Mouse (Mus musculus) large intestine, adult 2 months (tissue): ENCODE data around the gene Dnajb8. TPM values are rescaled to one million over a fixed set of nuclear protein-coding genes. Genes with fewer than 3 reads are reported as not detected.

Experiments
- DNase-seq: peaks from one replicate; pipeline ENCODE4 v3.0.0-alpha.2; 2012; ENCODE audit warnings: low read depth, low spot score
- WGBS: fragments of 180-500 bp; shearing (Covaris S2); methylation state at CpG from one replicate; pipeline ENCODE4 v1.1.7; 2018; 5-methylcytosine and 5-hydroxymethylcytosine counted together
- polyA plus RNA-seq: library from polyadenylated mRNA; depleted of rRNA; stranded (reverse); fragments of >200 nt; gene quantifications from 2 replicates; pipeline ENCODE4 v1.2.3, GENCODE M21; 2012; rRNA removed

Dnajb8 gene
- polyA plus RNA-seq, result not detected in 2 replicates

GRCm38 (mm10) chr6:88221968-88222367 is at the start of gene Dnajb8:
Gene Dnajb8 (plus strand): TSS chr6:88222268.
- no peak for DNase-seq
- WGBS, result 50% methylated on average over 10 of the region's 10 CpGs

- WGBS, result 92% methylated on average over 3 of the region's 3 CpGs
- no peak for DNase-seq
These were observed 47.9 kb upstream of the Dnajb8 start for GRCm38 (mm10) chr6:88174191-88174590.

GRCm38 (mm10) chr6:88174676-88175075 is 47.4 kb upstream of the Dnajb8 start:
- no peak for DNase-seq
- 89% methylated on average over 2 of the region's 2 CpGs for WGBS

- WGBS, result 66% methylated on average over 4 of the region's 4 CpGs
These were observed 37.4 kb upstream of the Dnajb8 start for GRCm38 (mm10) chr6:88184671-88185070.

GRCm38 (mm10) chr6:88188148-88188547 is 33.9 kb upstream of the Dnajb8 start:
- DNase-seq, result no peak
- WGBS, result 65% methylated on average over 6 of the region's 6 CpGs

More at GRCm38 (mm10) chr6:88184671-88185070, 37.4 kb upstream of the Dnajb8 start:
- DNase-seq, result no peak

GRCm38 (mm10) chr6:88189312-88190042 is 32.6 kb upstream of the Dnajb8 start:
- 1% methylated on average over 56 of the region's 56 CpGs for WGBS
- DNase-seq, result no peak

GRCm38 (mm10) chr6:88190043-88190309 is 32.1 kb upstream of the Dnajb8 start:
- 11% methylated on average over 13 of the region's 13 CpGs for WGBS

GRCm38 (mm10) chr6:88190310-88191023 is 31.6 kb upstream of the Dnajb8 start:
- 21% methylated on average over 49 of the region's 49 CpGs for WGBS
- DNase-seq, result no peak

More at GRCm38 (mm10) chr6:88190043-88190309, 32.1 kb upstream of the Dnajb8 start:
- DNase-seq, result no peak

GRCm38 (mm10) chr6:88191024-88191365 is 31.1 kb upstream of the Dnajb8 start:
- DNase-seq, result no peak
- 44% methylated on average over 6 of the region's 6 CpGs for WGBS

GRCm38 (mm10) chr6:88191411-88192070 is 30.5 kb upstream of the Dnajb8 start:
- 36% methylated on average over 4 of the region's 4 CpGs for WGBS
- no peak for DNase-seq

- 22% methylated on average over 8 of the region's 8 CpGs for WGBS
These were observed 29.3 kb upstream of the Dnajb8 start for GRCm38 (mm10) chr6:88192756-88193155.

GRCm38 (mm10) chr6:88193433-88194052 is 28.5 kb upstream of the Dnajb8 start, which contains the start of gene Gata2:
Gene Gata2 (plus strand): TSS chr6:88193891.
- no peak for DNase-seq
- 2% methylated on average over 57 of the region's 57 CpGs for WGBS

More at GRCm38 (mm10) chr6:88192756-88193155, 29.3 kb upstream of the Dnajb8 start:
- no peak for DNase-seq

GRCm38 (mm10) chr6:88194053-88194977 is 27.8 kb upstream of the Dnajb8 start:
- 6% methylated on average over 58 of the region's 58 CpGs for WGBS
- DNase-seq, result no peak

GRCm38 (mm10) chr6:88194978-88195325 is 27.1 kb upstream of the Dnajb8 start:
- 19% methylated on average over 7 of the region's 7 CpGs for WGBS
- DNase-seq, result no peak

GRCm38 (mm10) chr6:88196054-88196732 is 25.9 kb upstream of the Dnajb8 start:
- DNase-seq, result no peak
- WGBS, result 13% methylated on average over 33 of the region's 33 CpGs

- DNase-seq, result no peak
- WGBS, result 4% methylated on average over 44 of the region's 44 CpGs
These were observed 25.2 kb upstream of the Dnajb8 start for GRCm38 (mm10) chr6:88196733-88197312.

- DNase-seq, result no peak
- WGBS, result 2% methylated on average over 39 of the region's 39 CpGs
These were observed 24.6 kb upstream of the Dnajb8 start for GRCm38 (mm10) chr6:88197313-88198069.
